Mouse (Mus musculus): ENCODE results near the gene Pth2r. TPM values are rescaled to one million over a fixed set of nuclear protein-coding genes. Genes with fewer than 3 reads are reported as not detected.

Pth2r gene
- polyA plus RNA-seq (2012; fragmentation: generic; extraction: Trizol), result not detected

DNA sequence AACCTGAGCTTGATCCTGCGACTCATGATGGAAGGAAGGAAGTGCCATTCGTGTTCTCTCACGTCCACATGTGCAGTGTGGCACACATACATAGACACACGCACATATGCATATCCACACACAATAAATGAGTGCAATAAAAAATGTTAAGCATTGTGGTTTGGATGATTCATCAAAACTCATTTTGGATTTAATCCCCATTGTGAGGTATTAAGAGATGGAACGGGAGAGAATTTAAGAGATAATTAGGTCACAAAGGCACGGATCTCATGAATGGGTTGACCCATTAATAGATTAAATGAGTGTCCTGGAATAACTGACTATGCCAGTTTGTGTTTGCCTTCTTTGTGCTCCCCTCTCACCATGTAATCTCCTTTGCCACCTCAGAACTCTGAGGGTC is at the start of gene Pth2r:
TSS of gene Pth2r (plus strand) at position 301 of the 400 bp plus-strand sequence.

Other genes starting within 250 kb of the Pth2r start
- gene Akr1cl, start 249.3 kb upstream of the Pth2r start, polyA plus RNA-seq (2012; fragmentation: generic; extraction: Trizol), result under 1 TPM in 1 of 2 experiments, not detected in 1; 0.24 TPM
- not detected for gene Cryge, start 230.9 kb upstream of the Pth2r start, polyA plus RNA-seq (2012; fragmentation: generic; extraction: Trizol)
- gene Crygd, start 218.6 kb upstream of the Pth2r start, polyA plus RNA-seq (2012; fragmentation: generic; extraction: Trizol), result not detected
- gene Crygc, start 208.4 kb upstream of the Pth2r start, polyA plus RNA-seq (2012; fragmentation: generic; extraction: Trizol), result not detected
- not detected for gene Crygb, start 199.8 kb upstream of the Pth2r start, polyA plus RNA-seq (2012; fragmentation: generic; extraction: Trizol)
- gene Cryga, start 178.7 kb upstream of the Pth2r start, polyA plus RNA-seq (2012; fragmentation: generic; extraction: Trizol), result under 1 TPM in 1 of 2 experiments, not detected in 1; 0.08 TPM
- gene Gm28845, start 162.5 kb upstream of the Pth2r start, polyA plus RNA-seq (2012; fragmentation: generic; extraction: Trizol), result not detected
- under 1 TPM in 1 of 2 experiments, not detected in 1; 0.47 TPM for gene D630023F18Rik, start 158.8 kb upstream of the Pth2r start, polyA plus RNA-seq (2012; fragmentation: generic; extraction: Trizol)
- gene Idh1, start 95.6 kb upstream of the Pth2r start, polyA plus RNA-seq (2012; fragmentation: generic; extraction: Trizol), result 10 to 100 TPM in 1 of 2 experiments, 1 to 10 TPM in 1; 2.8 to 66.9 TPM
- 1 to 10 TPM in 1 of 2 experiments, under 1 TPM in 1; 0.34 to 1.7 TPM for gene Pikfyve, start 95.4 kb upstream of the Pth2r start, polyA plus RNA-seq (2012; fragmentation: generic; extraction: Trizol)